Mouse (Mus musculus) heart, adult 9 months (tissue): Measurements from ENCODE around the gene Cox19.
"Not testable (repeated sequence)": the region's sequence is repeated elsewhere in the genome, so short reads cannot be mapped to it uniquely, and the experiment has no call there.

ENCODE experiments used
- DNase-seq, 2 experiments: peaks; one replicate each; pipeline ENCODE4 v3.0.0; 2022; ENCODE audit warnings: low spot score in 2 of 2

The Cox19 gene

GRCm38 (mm10) chr5:139363858-139364257 lies 12.6 kb upstream of the Cox19 start:
- no peak for DNase-seq

GRCm38 (mm10) chr5:139359244-139359643 lies 8.0 kb upstream of the Cox19 start:
- DNase-seq: no peak

- no peak for DNase-seq
Observed at GRCm38 (mm10) chr5:139358653-139359052, 7.4 kb upstream of the Cox19 start.

- peak; percentile 48 to 68 for DNase-seq
Observed at GRCm38 (mm10) chr5:139355235-139355772, 4.1 kb upstream of the Cox19 start.

- no peak for DNase-seq
Observed at GRCm38 (mm10) chr5:139353946-139354345, 2.7 kb upstream of the Cox19 start.

- DNase-seq: no peak
Observed at GRCm38 (mm10) chr5:139353496-139353895, 2.3 kb upstream of the Cox19 start.

GRCm38 (mm10) chr5:139352317-139352716 lies 1.1 kb upstream of the Cox19 start, which contains the start of gene Cyp2w1:
Gene Cyp2w1 (plus strand): TSS chr5:139352617.
- DNase-seq: no peak

- DNase-seq: no peak
Observed at GRCm38 (mm10) chr5:139351628-139352027, 410 bp upstream of the Cox19 start.

- no peak for DNase-seq
Observed at GRCm38 (mm10) chr5:139349713-139350112, 1.5 kb downstream of the Cox19 start.

- no peak for DNase-seq
Observed at GRCm38 (mm10) chr5:139347225-139347624, 4.0 kb downstream of the Cox19 start.

GRCm38 (mm10) chr5:139345364-139345714 lies 5.9 kb downstream of the Cox19 start:
- no peak for DNase-seq

GRCm38 (mm10) chr5:139344687-139345363 lies 6.4 kb downstream of the Cox19 start:
- peak; percentile 90 to 96 for DNase-seq

GRCm38 (mm10) chr5:139344021-139344686 lies 7.1 kb downstream of the Cox19 start:
- DNase-seq: peak; percentile 77

GRCm38 (mm10) chr5:139338891-139339290 lies 12.3 kb downstream of the Cox19 start:
- DNase-seq: no peak

- no peak for DNase-seq
Observed at GRCm38 (mm10) chr5:139338403-139338802, 12.8 kb downstream of the Cox19 start.

GRCm38 (mm10) chr5:139337826-139338370 lies 13.3 kb downstream of the Cox19 start:
- DNase-seq: peak in 1 of 2 experiments; percentile 49

- no peak for DNase-seq
Observed at GRCm38 (mm10) chr5:139335634-139336033, 15.6 kb downstream of the Cox19 start.

GRCm38 (mm10) chr5:139334394-139334793 lies 16.8 kb downstream of the Cox19 start:
- DNase-seq: not testable (repeated sequence)

GRCm38 (mm10) chr5:139333301-139334013 lies 17.8 kb downstream of the Cox19 start:
- DNase-seq: no peak

- no peak for DNase-seq
Observed at GRCm38 (mm10) chr5:139332590-139333272, 18.5 kb downstream of the Cox19 start.

- peak in 1 of 2 experiments; percentile 70 for DNase-seq
Observed at GRCm38 (mm10) chr5:139331742-139332141, 19.5 kb downstream of the Cox19 start.

GRCm38 (mm10) chr5:139330766-139331165 lies 20.5 kb downstream of the Cox19 start:
- no peak for DNase-seq
